11 mouse cellular contexts compared by ENCODE assay signal in genomic region chr12:15698042-15698771, GRCm38 (mm10).
A peak's percentile ranks its signal among the peaks of the same experiment; 100 is the strongest.
DNase-seq lines count a peak whose midpoint lies in the region; ATAC-seq and TF ChIP-seq lines count a peak whose summit lies in the region.
"Had no signal": no experiment of that assay in that cellular context is flagged by ENCODE, and none has a peak within 500 bp of the region (broad histone marks: within the 10 kb centered on the region; RNA-seq: fewer than 3 reads in every experiment).

No protein-coding gene starts in this region.

- no peak for TF ChIP-seq CTCF in kidney, adult 2 months (conservative IDR thresholded peaks at IDR 0.05; ENCODE audit: insufficient read depth, insufficient read length, low read depth, low read length)

- intact Hi-C loops in gastrocnemius, postnatal 14 days (cut with DNase I; ENCODE audit: low total_unique reads), result no loop called here

- no peaks in the 10 kb centered on the region for H3K9me3 ChIP-seq in lung, embryonic 15.5 days
- no peaks in the 10 kb centered on the region for H3K9me3 ChIP-seq in stomach, embryonic 15.5 days
- no peaks in the 10 kb centered on the region for H3K9me3 ChIP-seq in forebrain, embryonic 10.5 days
- H3K9me3 ChIP-seq: hindbrain, embryonic 13.5 days had no signal

- no peak overlapping the region for H3K4me2 ChIP-seq in lung, embryonic 15.5 days
- H3K4me2 ChIP-seq in stomach, embryonic 15.5 days, result no peak overlapping the region
- H3K4me2 ChIP-seq: hindbrain, embryonic 13.5 days had no signal

- no peaks in the 10 kb centered on the region for H3K36me3 ChIP-seq in lung, embryonic 15.5 days
- H3K36me3 ChIP-seq in kidney, adult 2 months (ENCODE audit: control insufficient read depth, insufficient read depth, low read length), result no peaks in the 10 kb centered on the region
- H3K36me3 ChIP-seq in stomach, embryonic 15.5 days, result no peaks in the 10 kb centered on the region
- H3K36me3 ChIP-seq in forebrain, embryonic 10.5 days (replicated peaks), result no peaks in the 10 kb centered on the region
- H3K36me3 ChIP-seq: G1E; hindbrain, embryonic 13.5 days had no signal

- no peak overlapping the region for H3K9ac ChIP-seq in lung, embryonic 15.5 days
- H3K9ac ChIP-seq in stomach, embryonic 15.5 days, result no peak overlapping the region
- H3K9ac ChIP-seq: hindbrain, embryonic 13.5 days had no signal

- 42% methylated on average over 6 of the region's 6 CpGs for WGBS in lung, embryonic 15.5 days
- 22% methylated on average over 6 of the region's 6 CpGs for WGBS in kidney, adult 2 months
- 49% methylated on average over 6 of the region's 6 CpGs for WGBS in stomach, embryonic 15.5 days
- WGBS in forebrain, embryonic 10.5 days, result 84% methylated on average over 6 of the region's 6 CpGs

- peak overlapping the region; percentile 41 for H3K27ac ChIP-seq in lung, embryonic 15.5 days
- H3K27ac ChIP-seq in kidney, adult 2 months (ENCODE audit: insufficient read depth, low read depth, low read length), result peak overlapping the region; percentile 4; the same call in 1 of the 2 replicates
- peak overlapping the region; percentile 44; the same call in 1 of the 2 replicates for H3K27ac ChIP-seq in stomach, embryonic 15.5 days
- no peak overlapping the region for H3K27ac ChIP-seq in forebrain, embryonic 10.5 days
- H3K27ac ChIP-seq: hindbrain, embryonic 13.5 days had no signal

- peaks cover 7% of the 10 kb centered on the region; the same call in 1 of the 2 replicates for H3K4me1 ChIP-seq in lung, embryonic 15.5 days
- no peaks in the 10 kb centered on the region; the same call in 1 of the 2 replicates for H3K4me1 ChIP-seq in kidney, adult 2 months (ENCODE audit: control insufficient read depth, insufficient read depth, low read length)
- peaks cover 10% of the 10 kb centered on the region for H3K4me1 ChIP-seq in stomach, embryonic 15.5 days
- H3K4me1 ChIP-seq in forebrain, embryonic 10.5 days, result peaks cover 12% of the 10 kb centered on the region; the same call in 1 of the 2 replicates

- DNase-seq in lung, postnatal 36 days, result no peak
- peak; percentile 7 for DNase-seq in gastrocnemius, postnatal 14 days
- peak; percentile 71 for DNase-seq in kidney, adult 2 months
- DNase-seq in neural tube, embryonic 10.5 days (ENCODE audit: extremely low spot score, low spot score), result no peak
- DNase-seq in liver, result no peak
- no peak for DNase-seq in forebrain, embryonic 10.5 days (ENCODE audit: extremely low spot score, low spot score)
- DNase-seq: left cerebral cortex, postnatal 4 days had no signal

- no peak overlapping the region for H3K4me3 ChIP-seq in lung, embryonic 15.5 days
- no peak overlapping the region for H3K4me3 ChIP-seq in kidney, adult 2 months (ENCODE audit: insufficient read depth, low read depth, low read length)
- no peak overlapping the region for H3K4me3 ChIP-seq in stomach, embryonic 15.5 days (replicated peaks)
- H3K4me3 ChIP-seq in forebrain, embryonic 10.5 days, result no peak overlapping the region
- H3K4me3 ChIP-seq: hindbrain, embryonic 13.5 days had no signal

- no peaks in the 10 kb centered on the region for H3K27me3 ChIP-seq in lung, embryonic 15.5 days
- no peaks in the 10 kb centered on the region; the same call in 1 of the 2 replicates for H3K27me3 ChIP-seq in kidney, adult 2 months (replicated peaks; ENCODE audit: control insufficient read depth, insufficient read depth, low read length)
- H3K27me3 ChIP-seq in stomach, embryonic 15.5 days (replicated peaks), result no peaks in the 10 kb centered on the region
- H3K27me3 ChIP-seq in forebrain, embryonic 10.5 days (ENCODE audit: poor library complexity, severe bottlenecking), result no peaks in the 10 kb centered on the region
- H3K27me3 ChIP-seq: hindbrain, embryonic 13.5 days had no signal

- ATAC-seq in lung, embryonic 15.5 days (ENCODE audit: borderline replicate concordance, extremely low read depth, low FRiP score, low TSS enrichment), result peak; percentile 49; the same call in 1 of the 2 replicates
- ATAC-seq in stomach, embryonic 15.5 days (ENCODE audit: insufficient read depth, low FRiP score, low read depth), result peak; percentile 58; the same call in 1 of the 2 replicates

- no peak for TF ChIP-seq POLR2A in kidney, adult 2 months (IDR thresholded peaks at IDR 0.05; ENCODE audit: low read depth, low read length)

Comparison
In these comparisons a context has a peak if more than half of its experiments do, and no peak if none do; other contexts are left out.
1. DNase-seq: peak in gastrocnemius, postnatal 14 days (single experiment) and kidney, adult 2 months (single experiment); none in lung, postnatal 36 days (single experiment), neural tube, embryonic 10.5 days (single experiment), liver (single experiment) and forebrain, embryonic 10.5 days (single experiment).